Mouse (Mus musculus): ENCODE results near the gene Cdh10. TPM values are rescaled to one million over a fixed set of nuclear protein-coding genes. Genes with fewer than 3 reads are reported as not detected.

Cdh10 gene
- polyA plus RNA-seq, 3 experiments from 2014 or later = 0.20 to 0.30 TPM; not detected in 1

DNA sequence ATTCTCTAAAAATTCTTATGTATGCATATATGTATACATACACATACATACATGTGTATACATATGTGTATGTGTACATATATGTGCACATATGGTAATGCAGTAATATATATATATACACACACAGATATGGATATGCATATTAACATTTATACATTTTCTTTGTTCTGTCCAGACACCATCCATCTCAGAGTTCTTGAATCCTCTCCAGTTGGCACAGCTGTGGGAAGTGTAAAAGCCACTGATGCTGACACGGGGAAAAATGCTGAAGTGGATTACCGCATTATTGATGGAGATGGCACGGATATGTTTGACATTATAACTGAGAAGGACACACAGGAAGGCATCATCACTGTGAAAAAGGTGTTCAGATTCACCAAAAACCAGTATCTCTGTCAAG lies 166.1 kb downstream of the Cdh10 start:
- ATAC-seq = no peak

DNA sequence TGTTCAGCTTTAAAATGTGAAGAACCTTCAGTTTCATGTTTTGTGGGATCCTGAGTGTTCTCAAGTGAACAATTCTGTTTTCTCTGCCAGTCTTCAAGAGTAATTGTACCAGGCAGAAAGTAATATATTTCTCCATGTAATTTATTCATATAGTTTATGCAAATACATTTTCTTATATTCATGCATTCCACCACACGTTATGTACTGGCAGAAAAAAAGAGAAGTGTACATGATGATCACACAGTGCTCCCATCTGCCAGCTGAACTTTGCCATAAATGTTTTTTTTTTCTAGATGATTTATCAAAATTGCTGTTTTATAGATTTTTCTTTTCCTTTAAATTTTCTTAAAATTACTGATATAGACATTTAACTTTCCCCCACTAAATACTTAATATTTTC lies 168.9 kb downstream of the Cdh10 start:
- ATAC-seq = no peak

DNA sequence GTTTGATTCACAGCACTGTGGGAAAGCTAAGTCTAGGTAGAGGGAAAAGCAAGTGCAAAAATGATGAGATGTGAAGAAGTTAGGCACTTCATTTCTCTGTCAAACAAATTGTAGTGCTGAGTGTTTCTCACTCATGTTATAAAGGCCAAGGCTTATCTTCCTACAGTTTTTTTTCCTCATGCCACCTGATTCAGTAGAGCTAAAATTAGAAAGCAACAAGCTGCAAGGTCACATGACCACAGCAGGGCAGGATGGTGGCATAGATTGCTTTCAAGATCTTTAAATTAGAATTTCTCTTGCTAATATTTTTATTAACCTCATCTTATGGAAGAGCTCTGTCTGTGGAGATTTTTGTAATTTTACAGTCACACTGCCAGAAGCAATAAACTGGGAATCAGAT lies 174.8 kb downstream of the Cdh10 start:
- no peak for ATAC-seq

DNA sequence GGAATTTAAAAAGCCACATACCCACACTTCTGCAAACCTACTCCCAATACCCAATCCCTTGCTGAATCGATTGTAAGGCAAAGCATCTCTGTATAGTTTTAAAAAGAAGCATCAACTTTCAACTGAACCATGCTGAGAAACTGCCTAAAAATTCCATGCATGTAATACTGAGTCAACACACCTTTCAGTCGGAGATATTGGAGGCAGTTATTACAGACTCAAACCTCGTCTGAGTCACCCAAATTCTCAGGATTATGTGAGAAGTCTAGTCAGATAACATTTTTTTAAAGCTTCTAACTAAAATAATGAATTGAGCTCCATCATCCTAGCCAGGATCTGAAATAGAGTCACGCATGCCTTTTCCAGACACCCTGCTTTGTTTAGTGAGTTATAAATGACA lies 175.5 kb downstream of the Cdh10 start:
- no peak for ATAC-seq

DNA sequence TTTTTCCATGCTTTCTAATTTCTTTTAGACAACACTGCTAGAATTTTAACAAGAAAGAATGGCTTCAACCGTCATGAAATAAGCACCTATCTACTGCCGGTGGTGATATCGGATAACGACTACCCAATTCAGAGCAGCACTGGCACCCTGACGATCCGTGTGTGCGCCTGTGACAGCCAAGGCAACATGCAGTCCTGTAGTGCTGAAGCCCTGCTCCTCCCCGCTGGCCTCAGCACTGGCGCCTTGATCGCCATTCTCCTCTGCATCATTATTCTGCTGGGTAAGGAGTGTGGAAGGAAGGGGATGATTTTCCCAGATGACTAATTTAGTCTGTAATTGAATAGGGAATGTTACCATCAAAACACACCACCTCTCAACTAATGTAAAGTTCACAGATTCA lies 192.1 kb downstream of the Cdh10 start:
- no peak for ATAC-seq

DNA sequence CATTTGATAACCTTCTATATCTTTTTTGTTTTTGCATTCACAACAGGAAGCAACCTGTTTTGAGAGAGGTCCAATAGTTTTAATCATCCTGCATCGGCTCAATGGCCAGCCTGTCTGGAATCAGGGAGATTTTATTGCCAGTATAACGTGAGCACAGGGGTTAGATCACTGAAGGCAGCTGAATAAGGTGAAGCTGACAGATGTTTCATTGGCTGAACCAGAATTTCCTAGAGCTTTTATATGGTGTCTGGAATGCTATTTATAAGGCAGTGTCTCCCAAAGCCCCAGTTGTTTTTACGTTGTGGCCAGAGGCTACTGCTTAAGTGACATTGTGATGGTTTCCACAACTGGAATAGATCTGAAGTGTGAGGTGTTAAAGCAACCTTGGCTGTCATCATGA lies 214.2 kb downstream of the Cdh10 start:
- ATAC-seq = no peak

DNA sequence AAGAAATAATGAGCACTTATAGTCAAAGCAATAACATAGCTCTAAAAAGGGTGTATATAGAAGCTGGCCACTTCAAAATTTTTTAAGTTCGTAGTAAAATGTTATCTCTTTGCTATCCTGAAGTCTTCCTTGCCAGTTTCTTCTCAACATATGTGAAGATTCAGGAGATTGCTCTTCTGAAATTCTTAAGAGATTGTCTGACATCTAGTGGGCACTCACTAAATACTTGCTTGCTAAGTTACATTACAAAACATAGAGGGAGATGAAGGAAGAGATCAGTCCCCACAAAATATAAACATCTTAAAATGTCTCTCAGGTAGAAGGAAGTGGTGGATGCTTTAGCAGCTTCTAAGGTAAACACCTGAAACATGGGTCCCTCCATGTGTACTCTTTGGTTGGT lies 221.3 kb downstream of the Cdh10 start:
- ATAC-seq = no peak

All from inflammation-experienced regulatory T-cells, adult 6 months (primary cell).